Mouse (Mus musculus) retina, postnatal 7 days (tissue): ENCODE results near the gene Fam120b.

ENCODE experiments used
- DNase-seq: peaks from one replicate; pipeline ENCODE4 v3.0.0-alpha.2; 2012; ENCODE audit warnings: low read depth, low spot score

Gene Fam120b

DNA sequence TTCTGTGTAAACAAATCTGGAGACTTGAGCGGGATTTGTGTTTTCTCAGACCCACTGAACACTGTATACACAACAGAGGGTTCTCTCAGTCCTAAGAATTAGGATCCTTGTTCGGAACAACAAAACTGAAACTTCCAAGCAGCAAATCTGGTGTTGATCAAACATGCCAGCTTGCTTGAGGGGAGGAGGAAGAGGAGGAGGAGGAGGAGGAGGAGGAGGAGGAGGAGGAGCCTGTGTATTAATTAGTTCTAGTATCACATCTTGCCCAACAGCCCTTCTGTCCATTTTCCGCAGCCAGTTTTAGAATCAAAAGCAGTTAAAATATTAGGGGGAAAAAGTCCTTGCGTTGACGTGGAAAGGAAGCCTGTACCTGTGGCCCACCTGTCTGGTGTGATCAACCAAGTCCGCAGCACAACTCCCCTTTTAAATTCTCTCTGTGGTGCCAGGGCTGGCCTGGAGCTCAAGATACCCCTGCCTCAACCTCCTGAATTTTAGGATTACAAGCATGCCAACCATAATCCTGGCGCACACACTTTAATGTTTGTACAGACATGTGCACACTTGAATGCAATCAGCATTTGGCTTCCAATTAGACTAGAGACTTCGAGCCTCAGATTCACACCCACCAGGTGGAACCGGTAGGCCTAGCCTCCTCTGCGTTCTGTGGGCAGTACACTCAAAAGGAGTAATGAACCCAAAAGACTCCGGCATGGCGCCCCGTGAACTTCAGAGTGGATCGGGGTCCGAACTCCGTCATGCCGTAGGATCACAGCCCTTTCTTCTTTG lies 16.1 kb upstream of the Fam120b start:
- no peak for DNase-seq

DNA sequence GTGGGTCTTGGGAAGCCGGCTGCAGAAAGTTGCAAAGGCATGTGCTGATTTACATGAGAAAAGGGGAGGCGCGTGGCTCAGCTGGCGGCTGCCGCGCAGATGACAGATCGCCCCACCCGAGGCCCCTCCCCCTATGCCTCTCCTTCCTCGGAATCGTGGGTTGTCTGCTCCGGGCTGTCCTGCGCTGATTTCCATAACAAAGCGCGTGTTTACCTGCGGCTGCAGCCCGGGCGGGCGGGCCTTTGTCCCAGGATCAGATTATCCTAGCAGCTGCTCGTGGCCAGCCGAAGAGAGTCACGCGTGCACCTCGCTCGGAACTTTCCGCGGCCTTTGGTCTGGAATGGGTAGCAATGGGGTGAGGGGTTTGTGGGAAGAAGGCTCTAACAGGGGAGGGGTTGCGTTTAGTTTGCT lies 15.4 kb upstream of the Fam120b start:
- DNase-seq, result no peak

DNA sequence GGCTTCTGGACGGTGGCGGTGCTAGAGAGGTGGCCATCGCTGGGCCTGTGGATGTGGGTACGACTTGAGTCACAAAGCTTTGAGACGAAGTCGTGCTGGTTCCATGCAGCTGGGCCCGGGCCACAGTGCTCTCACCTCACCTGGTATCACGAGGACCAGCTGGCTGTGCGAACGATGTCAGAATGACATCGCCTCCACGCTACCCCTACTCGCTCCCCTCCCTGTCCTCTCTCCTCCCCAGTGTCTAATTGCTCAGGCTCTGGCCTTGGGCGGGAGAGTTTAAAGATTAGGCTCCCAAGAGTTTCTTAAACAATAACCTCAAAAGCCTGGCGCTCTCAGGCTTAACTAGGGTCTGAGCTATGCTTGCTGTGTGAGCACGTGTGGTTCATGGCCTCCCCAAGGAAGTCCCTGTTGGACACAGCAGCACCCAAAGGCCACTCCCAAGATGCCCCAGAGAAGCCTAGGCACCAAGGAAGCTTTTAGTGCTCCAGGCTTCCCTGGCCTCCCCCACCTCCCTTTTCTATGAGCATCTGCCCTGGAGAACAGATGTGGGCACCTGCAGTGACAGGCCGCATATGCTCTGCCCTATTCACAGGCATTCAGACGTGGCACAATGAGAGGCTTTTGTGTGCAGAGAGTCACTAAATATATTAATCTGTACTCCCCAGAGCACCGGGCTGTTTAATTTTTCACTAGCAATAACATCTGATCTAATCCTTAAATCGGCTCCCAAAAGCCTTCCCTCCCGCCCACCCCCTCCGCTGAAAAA lies 14.7 kb upstream of the Fam120b start:
- no peak for DNase-seq

DNA sequence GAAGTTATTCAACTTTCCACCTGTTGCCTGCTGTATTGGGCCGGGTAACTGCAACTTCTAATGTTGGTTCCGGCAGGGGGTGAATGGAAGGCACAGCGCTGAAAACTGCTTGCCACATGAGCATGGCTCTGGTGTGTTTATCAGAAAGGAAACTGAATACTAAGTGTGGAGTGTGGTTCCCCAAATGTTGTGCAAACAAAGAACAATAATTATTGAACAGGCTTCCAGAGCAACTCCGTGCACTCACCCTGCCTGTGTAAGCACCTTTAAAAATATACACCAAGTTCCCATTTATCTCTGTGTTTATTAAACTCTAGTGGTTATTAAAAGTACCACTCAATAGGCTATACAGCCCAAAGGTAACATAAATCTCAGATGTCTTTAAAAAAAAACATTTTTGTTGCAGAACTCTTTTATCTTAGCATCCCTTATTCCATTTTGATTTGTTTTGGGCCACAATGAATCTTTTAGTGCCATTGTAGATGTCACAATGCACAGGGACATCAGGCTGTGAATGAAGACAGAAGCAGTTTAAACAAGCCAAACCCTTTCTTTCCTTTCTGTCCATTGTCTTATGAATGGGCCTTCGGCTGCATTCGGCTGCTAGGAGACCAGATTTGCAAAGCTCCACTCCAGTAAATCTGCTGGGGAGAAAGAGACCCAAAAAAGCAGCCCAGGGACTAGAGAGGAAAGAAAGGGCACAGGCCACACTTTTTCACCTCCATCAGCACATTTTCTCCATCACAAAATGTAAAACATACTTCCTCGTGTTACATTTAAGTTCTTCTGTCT lies 13.9 kb upstream of the Fam120b start:
- DNase-seq, result no peak

DNA sequence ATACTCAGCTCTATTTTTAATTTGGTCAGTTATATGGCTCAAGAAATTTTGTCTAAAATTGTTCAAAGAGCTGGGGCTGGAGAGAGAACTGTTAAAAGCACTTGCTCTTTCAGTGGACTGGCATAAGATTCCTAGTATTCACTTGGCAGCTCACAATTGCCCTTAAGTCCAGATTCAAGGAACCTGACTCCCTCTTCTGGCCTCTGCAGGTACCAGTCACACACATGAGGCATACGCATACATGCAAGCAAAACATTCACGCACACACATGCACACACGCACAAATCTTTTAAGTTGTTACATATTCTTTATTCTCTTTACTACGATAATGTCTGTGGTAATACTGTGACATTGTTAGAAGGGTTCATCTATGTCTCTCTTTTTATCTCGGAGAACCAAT lies 12.6 kb upstream of the Fam120b start:
- DNase-seq, result no peak

DNA sequence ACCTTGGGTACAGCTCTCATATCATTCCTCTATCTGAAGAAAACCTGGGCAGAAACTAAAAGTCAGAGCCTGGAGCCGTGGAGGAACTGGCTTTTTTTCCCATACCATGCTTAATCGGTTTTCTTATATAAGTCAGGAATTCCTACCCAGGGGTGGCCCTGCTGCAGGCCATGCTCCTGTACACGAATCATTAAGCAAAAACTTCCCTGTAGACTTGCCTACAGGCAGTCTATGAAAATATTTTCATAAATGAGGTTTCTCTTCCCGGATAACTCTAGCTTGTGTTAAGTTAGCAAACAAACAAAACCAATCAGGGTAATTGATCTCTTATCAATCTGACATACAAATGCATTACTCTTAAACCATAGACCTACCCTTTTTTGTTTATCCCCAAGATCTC lies 7.1 kb upstream of the Fam120b start:
- DNase-seq, result no peak

DNA sequence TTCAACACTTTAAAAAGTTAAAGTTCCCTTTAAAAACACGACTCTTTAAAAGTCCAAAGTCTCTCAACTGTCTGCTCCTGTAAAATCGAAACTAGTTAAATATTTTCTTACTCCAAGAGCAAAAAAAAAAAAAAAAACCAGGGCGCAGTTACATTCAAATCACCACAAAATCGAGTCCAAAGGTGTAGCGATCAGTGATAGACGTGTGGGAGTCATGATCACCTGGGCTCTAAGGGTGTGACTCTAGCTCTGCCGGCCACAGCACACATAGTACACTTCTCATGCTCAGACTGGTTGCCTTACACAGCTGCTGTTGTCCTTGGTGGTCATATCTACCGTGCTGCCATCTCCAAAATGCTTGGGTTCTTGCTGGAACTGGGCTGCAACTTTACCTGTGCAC lies 6.6 kb upstream of the Fam120b start:
- DNase-seq, result no peak

DNA sequence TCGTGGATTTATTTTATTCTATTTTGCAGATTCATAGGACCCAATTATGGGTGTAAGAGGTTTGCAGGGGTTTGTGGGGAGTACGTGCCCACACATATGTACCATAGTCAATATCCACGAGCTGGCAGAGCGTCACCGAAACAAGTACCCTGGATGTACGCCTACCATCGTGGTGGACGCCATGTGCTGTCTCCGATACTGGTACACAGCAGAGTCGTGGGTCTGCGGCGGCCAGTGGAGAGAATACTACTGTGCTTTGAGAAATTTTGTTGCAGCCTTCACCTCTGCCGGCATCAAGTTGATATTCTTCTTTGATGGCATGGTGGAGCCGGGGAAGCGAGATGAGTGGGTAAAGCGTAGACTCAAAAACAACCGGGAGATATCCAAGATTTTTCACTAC lies 5.7 kb downstream of the Fam120b start:
- no peak for DNase-seq

DNA sequence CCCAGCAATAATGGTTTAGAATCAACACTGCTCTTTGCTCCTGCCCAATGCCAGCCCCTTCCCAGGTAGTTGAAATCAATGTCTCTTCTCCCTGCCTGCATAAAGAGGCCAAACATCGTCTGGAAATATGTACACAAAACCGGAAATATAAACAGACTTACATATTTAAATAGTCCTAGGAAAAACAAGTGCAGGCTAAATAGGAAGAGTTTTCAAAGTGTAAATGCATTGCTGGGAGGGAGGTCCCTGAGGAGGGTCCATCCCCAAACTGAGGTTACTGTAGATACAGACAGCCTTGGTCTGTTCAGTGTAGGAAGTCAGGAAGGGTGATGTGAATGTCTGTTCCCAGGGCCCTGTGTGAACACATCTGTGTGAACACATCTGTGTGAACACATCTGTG lies 10.6 kb downstream of the Fam120b start:
- DNase-seq, result no peak

DNA sequence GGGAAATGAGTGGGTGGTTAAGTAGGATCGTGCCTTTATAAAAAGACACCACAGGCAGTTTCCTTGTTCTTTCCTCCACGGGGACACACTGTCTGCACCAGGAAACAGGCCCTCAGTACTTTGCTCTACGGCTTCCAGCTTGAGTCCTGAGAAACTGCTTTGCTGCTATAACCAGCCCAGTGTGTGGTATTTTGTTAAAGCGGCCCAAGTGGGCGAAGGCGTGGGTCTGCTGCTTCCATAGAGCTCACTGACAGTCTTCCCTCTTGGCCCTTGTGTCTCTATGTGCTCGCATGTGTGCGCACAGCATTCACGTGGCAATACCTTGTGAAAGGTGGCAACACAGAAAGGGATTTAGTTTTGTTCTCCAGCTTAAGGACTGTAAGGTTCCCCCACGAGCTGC lies 13.3 kb downstream of the Fam120b start:
- DNase-seq, result no peak

DNA sequence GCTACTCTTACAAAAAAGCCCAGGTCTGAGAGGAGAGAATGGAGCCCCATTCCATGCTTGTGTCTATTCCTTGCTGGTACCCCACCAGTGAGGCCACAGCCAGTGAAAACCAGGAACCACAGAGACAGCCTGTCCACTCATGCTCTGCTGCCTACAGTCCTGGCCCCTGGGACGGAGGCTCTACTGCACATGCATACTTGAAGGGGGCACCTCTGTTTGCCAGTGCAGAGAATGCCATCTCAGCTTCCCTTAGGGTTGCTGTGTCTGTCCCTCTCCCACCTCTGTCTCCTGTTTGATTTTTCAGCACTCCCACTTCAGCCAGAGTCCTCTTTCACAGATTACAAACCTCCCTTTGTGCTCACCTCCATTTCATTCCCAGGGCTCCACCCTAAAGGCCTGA lies 14.9 kb downstream of the Fam120b start:
- DNase-seq, result no peak

DNA sequence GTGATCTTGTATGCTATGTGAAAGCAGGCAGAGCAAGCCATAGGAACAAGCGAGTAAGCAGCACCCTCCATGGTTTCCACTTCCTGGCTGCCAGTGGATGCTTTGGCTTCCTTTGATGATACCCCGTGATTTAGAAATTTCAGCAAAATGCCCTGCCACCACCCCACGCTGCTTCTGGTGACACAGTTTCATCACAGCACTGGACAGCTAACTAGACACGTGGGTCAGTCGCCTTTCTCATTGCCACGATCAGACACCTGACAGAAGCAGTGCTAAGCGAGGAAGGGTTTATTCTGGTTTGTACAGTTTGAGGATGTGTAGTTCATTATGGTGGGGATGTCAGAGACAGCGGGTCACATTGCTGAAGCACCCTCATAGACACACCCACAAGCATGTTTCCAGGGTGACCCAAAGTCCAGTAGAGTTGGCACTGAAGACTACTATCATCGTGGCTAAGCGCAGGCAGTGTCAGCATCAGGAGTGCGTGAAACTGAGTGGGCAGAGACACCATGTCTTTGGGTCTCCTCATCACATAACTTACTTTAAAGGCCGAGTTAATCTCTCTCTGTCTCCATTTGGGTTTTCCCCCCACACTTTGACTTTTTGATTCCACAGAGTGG lies 20.7 kb downstream of the Fam120b start:
- no peak for DNase-seq

DNA sequence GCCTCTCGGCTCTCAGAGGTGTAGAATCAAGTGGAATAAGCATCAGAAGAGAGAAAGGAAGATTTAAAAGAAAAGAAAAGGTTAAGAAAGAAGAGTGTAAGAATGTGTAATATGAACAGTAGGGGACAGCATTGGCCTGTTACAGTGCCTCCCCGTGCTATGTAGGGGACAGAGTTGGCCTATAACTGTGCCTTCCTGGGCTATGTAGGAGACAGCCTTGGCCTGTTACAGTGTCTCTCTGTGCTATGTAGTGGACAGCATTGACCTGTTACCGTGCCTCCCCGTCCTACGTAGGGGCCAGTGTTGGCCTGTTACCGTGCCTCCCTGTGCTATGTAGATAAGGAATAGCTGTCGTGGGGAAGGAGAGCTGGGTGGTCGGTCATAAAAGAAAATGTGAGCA lies 23.5 kb downstream of the Fam120b start:
- DNase-seq, result no peak

DNA sequence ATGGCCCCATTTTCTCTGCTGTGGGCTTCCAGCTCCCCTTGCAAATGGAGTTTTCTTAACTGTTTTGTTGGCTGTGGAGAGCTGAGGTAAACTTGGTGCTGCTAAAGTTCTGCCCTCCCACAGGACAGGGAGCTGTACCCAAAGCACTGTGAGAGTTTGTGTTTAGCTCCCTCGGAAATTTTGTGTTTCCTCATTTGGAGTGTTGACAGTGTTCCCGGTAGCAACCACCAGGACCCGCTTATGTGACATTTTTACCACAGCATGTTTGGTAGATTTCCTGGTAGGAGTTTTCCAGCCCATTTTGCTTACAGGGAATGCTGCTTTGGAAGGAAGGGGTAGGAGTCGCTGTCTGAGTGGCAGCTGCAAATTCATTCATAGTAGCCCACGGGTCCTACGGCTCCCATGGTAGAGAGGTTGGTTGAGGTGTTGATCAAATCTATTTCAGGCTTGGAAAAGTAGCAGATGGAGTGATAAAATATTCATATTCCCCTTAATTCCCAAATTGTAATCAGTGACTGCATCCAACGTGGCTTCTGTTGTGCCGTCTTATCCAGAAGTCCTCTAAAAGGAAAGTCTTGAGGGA lies 24.1 kb downstream of the Fam120b start:
- no peak for DNase-seq

DNA sequence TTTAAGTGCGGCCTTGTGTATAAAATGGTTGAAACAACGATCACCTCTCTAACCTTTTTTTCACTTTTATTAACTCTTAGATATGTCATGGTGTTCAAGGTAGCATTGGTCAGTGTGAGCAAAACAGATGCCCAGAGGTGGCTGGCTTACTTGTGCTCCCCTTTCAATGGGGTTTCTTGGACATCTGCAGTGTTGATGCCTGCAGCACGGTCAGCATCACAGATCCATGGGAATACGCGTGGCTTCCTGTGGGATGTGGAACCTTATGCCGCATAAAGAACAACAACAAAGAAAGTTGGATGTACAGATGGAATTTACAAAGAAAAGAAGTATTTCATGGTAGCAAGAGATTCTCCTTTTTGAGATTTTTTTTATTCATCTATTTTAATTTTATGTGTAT lies 25.4 kb downstream of the Fam120b start:
- DNase-seq, result no peak

DNA sequence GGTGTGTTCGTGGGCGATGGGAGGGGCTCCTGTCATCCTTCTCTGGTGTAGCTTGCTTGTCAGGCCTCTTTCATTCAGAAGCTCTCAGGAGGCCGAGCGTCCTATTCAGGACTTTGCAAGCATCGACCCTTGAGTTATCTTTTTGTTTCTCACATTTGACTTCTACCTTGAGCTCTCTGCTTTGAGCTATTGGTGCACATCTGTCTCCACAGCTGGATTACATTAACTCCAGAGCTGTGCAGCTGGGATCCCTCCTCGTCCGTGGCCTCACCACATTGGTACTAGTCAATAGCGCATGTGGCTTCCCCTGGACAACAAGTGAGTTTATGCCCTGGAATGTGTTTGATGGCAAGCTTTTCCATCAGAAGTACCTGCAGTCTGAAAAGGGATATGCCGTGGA lies 26.7 kb downstream of the Fam120b start:
- no peak for DNase-seq

DNA sequence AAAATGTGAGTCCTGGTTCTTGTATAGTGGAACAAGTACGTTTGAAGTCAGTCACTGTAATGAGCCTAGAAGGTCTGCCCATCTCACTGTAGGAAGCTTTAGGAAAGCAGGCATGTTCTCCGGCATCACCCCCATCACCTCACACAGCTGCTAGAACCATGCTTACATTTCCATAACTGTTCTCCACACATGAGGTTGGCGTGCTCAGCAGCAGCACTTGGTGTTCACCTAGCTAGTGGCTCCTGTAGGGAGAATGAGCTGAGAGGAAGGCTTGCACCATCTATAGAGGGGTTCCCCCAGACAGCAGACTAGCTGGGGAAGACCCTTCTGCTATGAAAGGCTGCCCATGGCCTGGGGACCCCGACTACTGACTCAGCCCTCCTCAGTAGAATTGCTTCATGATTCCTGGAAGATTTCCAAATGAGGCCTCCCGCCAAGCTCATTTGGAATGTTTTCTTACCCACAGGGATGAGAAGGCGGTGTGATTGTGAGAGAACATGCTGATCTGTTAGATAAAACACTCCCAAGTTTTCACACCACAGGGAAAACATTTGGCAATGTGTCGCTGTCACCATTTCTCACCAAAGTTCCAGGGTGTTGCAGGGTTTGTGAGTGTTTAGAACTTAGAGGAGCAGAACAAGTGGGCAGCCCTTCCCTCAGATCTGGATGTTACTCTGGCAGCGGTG lies 27.2 kb downstream of the Fam120b start:
- no peak for DNase-seq

DNA sequence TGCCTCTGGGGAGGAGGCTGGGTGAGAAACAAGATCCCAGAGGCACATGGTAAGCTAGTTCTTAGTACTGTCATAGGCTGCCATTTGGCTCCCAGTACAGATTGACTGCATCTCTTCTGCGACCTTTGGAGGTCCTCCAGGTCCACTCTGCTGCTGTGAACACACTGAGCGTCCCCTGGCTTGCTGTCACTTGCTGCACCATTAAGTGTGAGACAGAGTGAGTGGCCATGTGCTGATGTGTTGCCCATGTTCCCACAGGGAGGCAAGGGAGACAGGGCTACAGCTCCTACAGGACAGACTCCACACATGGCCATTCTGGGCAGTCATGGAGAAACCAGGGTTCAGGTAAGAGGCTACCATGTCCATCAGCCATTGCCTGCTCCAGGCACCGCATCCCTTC lies 29.9 kb downstream of the Fam120b start:
- no peak for DNase-seq

DNA sequence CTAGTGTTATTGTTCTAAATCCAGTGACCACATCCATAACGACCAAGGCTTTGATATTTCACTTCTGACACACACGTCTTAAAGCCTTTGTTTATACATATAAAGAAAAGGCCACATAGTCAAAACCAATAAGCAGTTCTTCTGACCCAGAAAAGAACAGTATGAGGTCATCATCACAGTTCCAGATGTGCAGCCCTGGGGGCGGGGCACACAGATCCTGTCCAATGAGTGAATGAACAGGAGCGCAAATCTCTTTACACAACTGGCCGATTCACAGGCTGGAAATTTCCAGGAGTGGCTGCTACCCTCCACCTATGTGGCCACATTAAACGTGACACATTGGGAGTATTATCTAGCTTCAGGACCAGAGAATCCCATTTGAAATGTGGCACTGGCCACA lies 33.4 kb downstream of the Fam120b start:
- no peak for DNase-seq

DNA sequence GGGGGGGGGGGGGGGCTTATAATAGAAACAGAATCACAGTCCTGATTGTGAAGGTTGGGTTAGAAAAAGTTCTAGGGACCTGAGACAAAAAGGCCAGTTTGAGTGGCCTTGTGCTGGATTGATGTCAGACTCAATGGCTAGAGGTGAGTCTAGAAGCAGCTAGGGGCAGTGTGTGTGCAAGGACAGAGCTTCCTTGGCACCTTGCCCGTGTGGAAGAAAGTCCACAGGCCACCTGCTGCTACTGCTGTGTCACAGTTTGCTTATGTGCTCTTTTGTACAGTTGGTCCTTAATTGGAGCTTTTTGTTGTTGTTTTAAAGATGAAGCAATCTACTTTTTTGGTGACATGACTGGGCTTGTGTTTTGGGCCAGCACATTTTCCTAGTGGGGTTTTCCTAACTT lies 33.9 kb downstream of the Fam120b start:
- DNase-seq, result no peak

DNA sequence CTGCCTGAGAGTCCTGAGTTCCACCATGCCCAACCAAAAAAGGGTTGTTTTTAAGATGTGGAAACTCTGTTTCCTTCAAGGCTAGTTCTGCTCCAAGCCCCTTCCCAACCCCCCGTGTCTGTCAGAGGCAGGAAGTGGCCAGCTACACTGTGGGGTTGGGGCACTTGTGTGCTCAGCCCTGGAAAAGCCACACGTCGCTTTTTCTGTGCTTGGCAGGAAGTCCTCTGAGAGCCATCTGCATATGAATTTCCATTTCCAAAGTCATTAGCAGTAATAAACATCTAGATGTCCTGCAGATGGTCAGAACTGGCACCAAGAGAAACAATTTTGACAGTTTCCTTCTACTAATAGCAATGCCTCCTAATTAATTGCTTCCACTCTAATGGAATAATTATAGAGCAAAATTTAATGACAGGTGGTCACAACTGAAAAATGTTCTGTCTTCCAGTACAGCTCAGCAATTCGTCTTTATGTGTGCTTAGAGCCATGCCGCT lies 35.1 kb downstream of the Fam120b start:
- DNase-seq, result no peak
